Mouse (Mus musculus) brain, adult 2 months (tissue): ENCODE measurements around the gene Adora1.

Experiments
- DNase-seq: peaks from one replicate; pipeline ENCODE4 v3.0.0; 2011; ENCODE audit warnings: low read depth, low spot score

Gene Adora1

GRCm38 (mm10) chr1:134240701-134241100, 5.5 kb upstream of the Adora1 start:
- peak; percentile 81 for DNase-seq

GRCm38 (mm10) chr1:134237438-134237837, 2.2 kb upstream of the Adora1 start:
- no peak for DNase-seq

GRCm38 (mm10) chr1:134236142-134236541, 911 bp upstream of the Adora1 start:
- DNase-seq = no peak

- peak; percentile 93 for DNase-seq
Observed at GRCm38 (mm10) chr1:134234455-134235390, 508 bp downstream of the Adora1 start.

GRCm38 (mm10) chr1:134233681-134234454, 1.4 kb downstream of the Adora1 start:
- peak; percentile 69 for DNase-seq

GRCm38 (mm10) chr1:134232778-134233531, 2.3 kb downstream of the Adora1 start:
- DNase-seq = peak; percentile 86

GRCm38 (mm10) chr1:134232326-134232725, 2.9 kb downstream of the Adora1 start:
- no peak for DNase-seq

GRCm38 (mm10) chr1:134231681-134232080, 3.5 kb downstream of the Adora1 start:
- no peak for DNase-seq

- peak; percentile 81 for DNase-seq
Observed at GRCm38 (mm10) chr1:134231270-134231669, 4.0 kb downstream of the Adora1 start.

- peak; percentile 39 for DNase-seq
Observed at GRCm38 (mm10) chr1:134230638-134231228, 4.5 kb downstream of the Adora1 start.

- DNase-seq = peak; percentile 52
Observed at GRCm38 (mm10) chr1:134229806-134230575, 5.2 kb downstream of the Adora1 start.

- no peak for DNase-seq
Observed at GRCm38 (mm10) chr1:134226739-134227138, 8.5 kb downstream of the Adora1 start.

- no peak for DNase-seq
Observed at GRCm38 (mm10) chr1:134225375-134225774, 9.9 kb downstream of the Adora1 start.

GRCm38 (mm10) chr1:134224649-134225227, 10.5 kb downstream of the Adora1 start:
- no peak for DNase-seq

- no peak for DNase-seq
Observed at GRCm38 (mm10) chr1:134222122-134223055, 12.8 kb downstream of the Adora1 start.

GRCm38 (mm10) chr1:134221172-134221571, 14.1 kb downstream of the Adora1 start:
- DNase-seq = no peak

GRCm38 (mm10) chr1:134219608-134220007, 15.6 kb downstream of the Adora1 start:
- DNase-seq = peak; percentile 40

- peak; percentile 52 for DNase-seq
Observed at GRCm38 (mm10) chr1:134217942-134218341, 17.3 kb downstream of the Adora1 start.

GRCm38 (mm10) chr1:134217028-134217481, 18.2 kb downstream of the Adora1 start:
- no peak for DNase-seq
